Mouse (Mus musculus) spleen, adult 18-20 months (tissue): Measurements from ENCODE around the gene Klhl41.

ENCODE experiments used
- DNase-seq, 2 experiments: peaks; one replicate each; pipeline ENCODE4 v3.0.0; 2022; ENCODE audit warnings: mixed read lengths in 2 of 2

Gene Klhl41

GRCm38 (mm10) chr2:69684488-69684887 is 14.6 kb downstream of the Klhl41 start:
- DNase-seq = no peak

- no peak for DNase-seq
These were observed 20.3 kb downstream of the Klhl41 start for GRCm38 (mm10) chr2:69690214-69690613.

- DNase-seq = no peak
These were observed 20.9 kb downstream of the Klhl41 start for GRCm38 (mm10) chr2:69690843-69691242.

GRCm38 (mm10) chr2:69693501-69693900 is 23.6 kb downstream of the Klhl41 start:
- DNase-seq = no peak

GRCm38 (mm10) chr2:69700446-69700845 is 30.5 kb downstream of the Klhl41 start:
- DNase-seq = no peak

GRCm38 (mm10) chr2:69712171-69712570 is 42.3 kb downstream of the Klhl41 start:
- no peak for DNase-seq

- DNase-seq = peak; percentile 68 to 73
These were observed 43.2 kb downstream of the Klhl41 start, which contains the start of gene Fastkd1 for GRCm38 (mm10) chr2:69712981-69713625. Fastkd1 (minus strand) TSS chr2:69713516.

- no peak for DNase-seq
These were observed 43.7 kb downstream of the Klhl41 start for GRCm38 (mm10) chr2:69713626-69714014.

GRCm38 (mm10) chr2:69714126-69714525 is 44.2 kb downstream of the Klhl41 start:
- no peak for DNase-seq

GRCm38 (mm10) chr2:69716483-69716882 is 46.6 kb downstream of the Klhl41 start:
- no peak for DNase-seq

GRCm38 (mm10) chr2:69719121-69719520 is 49.2 kb downstream of the Klhl41 start:
- no peak for DNase-seq

- no peak for DNase-seq
These were observed 52.3 kb downstream of the Klhl41 start, which contains the start of gene Ppig for GRCm38 (mm10) chr2:69722273-69722649. Ppig (plus strand) TSS chr2:69722545.

- peak; percentile 81 to 88 for DNase-seq
These were observed 53.0 kb downstream of the Klhl41 start for GRCm38 (mm10) chr2:69722650-69723518.

- DNase-seq = no peak
These were observed 53.6 kb downstream of the Klhl41 start for GRCm38 (mm10) chr2:69723519-69723825.
